Mouse (Mus musculus) ovary, postnatal 14 days (tissue): ENCODE data around the gene Arrdc5.
A peak's percentile ranks its signal among the peaks of the same experiment; 100 is the strongest.

ENCODE experiments used
- DNase-seq: peaks from one replicate; pipeline ENCODE4 v3.0.0; 2022; ENCODE audit warnings: low spot score

Gene Arrdc5

DNA sequence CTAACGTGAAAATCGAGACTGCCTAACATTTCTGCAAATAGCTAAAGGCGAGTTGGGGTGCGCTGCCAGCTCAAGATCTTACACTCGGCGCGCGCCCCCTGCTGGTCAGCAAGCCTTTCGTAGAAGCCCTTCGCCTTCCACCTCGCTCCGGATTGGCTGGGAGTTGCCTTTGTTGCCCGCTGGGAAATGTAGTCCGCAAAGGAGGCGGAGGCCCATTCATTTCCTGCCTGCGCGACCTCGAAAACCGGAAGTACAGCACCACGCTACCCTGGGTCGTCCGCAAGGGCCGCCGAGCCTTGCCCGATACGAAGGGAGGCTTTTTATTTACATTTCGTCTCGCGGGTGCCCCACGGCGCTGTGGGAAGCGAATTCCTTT lies 44.2 kb downstream of the Arrdc5 start:
- DNase-seq, result peak; percentile 95

GRCm38 (mm10) chr17:56255429-56255828 lies 44.7 kb downstream of the Arrdc5 start:
- no peak for DNase-seq

DNA sequence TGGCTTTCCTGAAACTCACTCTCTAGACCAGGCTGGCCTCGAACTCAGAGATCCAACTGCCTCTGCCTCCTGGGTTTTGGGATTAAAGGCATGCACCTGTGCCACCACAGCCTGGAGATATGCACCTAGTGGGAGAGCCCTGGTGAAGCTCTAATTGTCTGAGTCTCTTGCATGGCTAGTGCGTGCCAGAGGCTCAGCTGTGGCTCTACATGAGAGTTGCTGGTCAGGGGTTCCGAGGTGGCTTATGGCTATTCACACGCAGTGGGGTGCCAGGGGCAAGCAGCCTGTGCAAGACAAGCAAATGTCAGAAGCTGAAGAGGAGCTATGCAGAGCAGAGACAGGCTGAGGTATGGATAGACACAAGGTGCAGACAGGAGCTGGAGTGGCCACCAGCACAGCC lies 45.4 kb downstream of the Arrdc5 start:
- DNase-seq, result no peak

GRCm38 (mm10) chr17:56251136-56251829 lies 48.8 kb downstream of the Arrdc5 start:
- peak; percentile 64 for DNase-seq

DNA sequence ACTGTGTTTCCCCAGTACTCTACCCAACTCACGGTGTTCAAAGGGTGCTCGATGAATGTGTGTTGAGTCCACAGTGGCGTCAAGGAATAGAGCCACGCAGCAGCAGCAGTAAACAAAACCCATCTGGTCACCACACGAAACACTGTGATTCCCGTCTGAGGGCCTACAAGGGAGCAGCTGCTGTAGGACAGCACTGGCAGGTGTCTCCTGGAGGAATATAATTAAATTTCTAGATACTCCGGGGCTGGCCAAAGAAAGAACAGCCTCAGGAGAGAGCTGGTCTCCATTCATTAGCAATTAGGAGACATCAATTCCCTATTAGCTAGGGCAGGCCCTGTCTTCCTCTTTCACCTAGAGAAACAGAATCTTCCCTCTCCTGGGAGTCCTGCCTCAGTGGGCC lies 54.5 kb downstream of the Arrdc5 start:
- no peak for DNase-seq
